Mouse (Mus musculus): Measurements from ENCODE around the gene Gm10300. TPM values are rescaled to one million over a fixed set of nuclear protein-coding genes. Genes with fewer than 3 reads are reported as not detected.

Gene Gm10300
- total RNA-seq, 2 experiments from 2014 or later: 0.10 TPM; not detected in 1

GRCm38 (mm10) chr4:132051321-132052275 is 22.9 kb upstream of the Gm10300 start:
- no peak for DNase-seq (ENCODE audit: low spot score in 2 of 2)

GRCm38 (mm10) chr4:132057311-132057710 is 17.2 kb upstream of the Gm10300 start:
- no peak for DNase-seq (ENCODE audit: low spot score in 2 of 2)

DNA sequence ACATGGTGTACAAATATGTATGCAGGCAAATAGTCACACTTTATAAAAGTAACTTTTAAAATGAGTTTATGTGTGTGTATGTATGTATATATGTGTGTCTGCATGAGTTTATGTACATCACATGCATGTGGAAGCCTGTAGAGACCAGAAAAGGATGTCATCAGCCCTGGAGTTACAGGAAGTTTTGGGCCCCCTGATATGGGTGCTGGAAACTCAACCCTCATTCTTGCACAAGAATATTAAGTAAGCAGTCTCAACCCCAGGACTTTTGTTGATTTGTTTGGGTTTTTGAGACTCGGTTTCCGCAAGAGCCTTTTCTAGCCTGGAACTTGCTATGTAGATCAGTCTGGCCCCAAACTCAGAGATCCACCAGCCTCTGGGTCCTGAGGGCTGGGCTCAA is 15.0 kb upstream of the Gm10300 start:
- DNase-seq (ENCODE audit: low spot score in 2 of 2): no peak

- DNase-seq (ENCODE audit: low spot score in 2 of 2): no peak
These were observed 14.3 kb upstream of the Gm10300 start for GRCm38 (mm10) chr4:132060040-132060832.

DNA sequence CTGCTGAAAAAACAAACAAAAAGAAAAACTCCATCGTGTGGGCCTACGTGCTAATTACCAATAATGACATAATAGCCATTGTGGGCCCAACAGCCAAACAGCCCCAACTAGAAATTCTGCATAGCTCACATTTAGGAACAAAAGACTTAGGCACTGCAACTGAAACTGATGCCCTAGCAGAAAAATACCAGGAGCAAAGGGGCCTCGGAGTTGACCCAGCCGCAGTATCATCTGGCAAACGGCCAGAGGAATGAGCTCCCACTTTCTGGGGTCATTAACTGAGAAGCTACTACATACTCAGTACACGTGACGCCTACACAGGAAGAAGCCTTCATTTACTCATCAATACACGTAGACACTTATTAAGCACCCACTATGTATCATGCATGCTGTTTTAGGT is 12.2 kb upstream of the Gm10300 start:
- no peak for DNase-seq (ENCODE audit: low spot score in 2 of 2)

DNA sequence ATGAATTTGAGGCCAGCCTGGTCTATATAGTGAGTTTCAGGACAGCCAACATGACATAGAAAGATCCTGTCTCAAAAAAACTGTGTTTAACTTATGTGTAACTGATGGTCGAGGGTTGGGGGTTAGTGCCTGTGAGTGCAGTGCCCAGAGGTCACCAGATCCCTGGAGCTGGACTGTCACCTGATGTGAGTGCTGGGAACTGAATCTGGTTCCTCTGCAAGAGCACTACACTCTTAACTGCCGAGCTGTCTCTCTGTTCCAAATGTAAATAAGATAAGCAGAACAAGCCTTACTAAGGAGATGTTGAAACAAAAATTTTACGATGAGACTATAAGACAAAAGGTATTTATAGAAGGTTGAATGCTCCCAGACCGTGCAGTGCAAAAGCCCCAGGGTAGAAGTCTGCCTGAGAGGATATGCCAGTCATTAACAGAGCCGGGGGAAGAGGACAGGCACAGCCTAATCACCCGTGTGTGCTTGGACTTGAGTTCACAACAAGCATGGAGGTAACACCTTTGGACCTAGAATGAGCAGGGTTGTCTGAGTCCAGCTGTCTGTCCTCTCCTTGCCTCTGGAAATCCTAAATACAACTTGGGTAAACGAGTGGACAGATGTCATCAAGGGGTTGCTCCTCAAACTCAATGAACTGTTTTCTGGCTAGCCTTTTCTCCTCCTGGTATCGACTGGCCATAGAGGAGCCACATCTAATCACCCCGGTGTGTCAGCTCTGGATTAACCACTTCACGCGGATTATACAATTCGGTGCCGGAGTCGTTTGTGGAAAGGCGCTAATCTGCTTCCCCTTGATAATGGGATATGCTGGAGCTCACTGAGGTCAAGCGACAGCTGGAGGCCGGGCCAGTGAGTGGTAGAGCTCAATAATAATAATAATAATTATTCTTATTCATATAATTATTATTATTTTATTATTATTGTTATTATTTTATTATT is 11.3 kb upstream of the Gm10300 start:
- no peak for DNase-seq (ENCODE audit: low spot score in 2 of 2)

- no peak for DNase-seq (ENCODE audit: low spot score in 2 of 2)
These were observed 9.9 kb upstream of the Gm10300 start for GRCm38 (mm10) chr4:132064550-132064949.

- no peak for DNase-seq (ENCODE audit: low spot score in 2 of 2)
These were observed 8.9 kb upstream of the Gm10300 start for GRCm38 (mm10) chr4:132065578-132065977.

- no peak for DNase-seq (ENCODE audit: low spot score in 2 of 2)
These were observed 8.3 kb upstream of the Gm10300 start for GRCm38 (mm10) chr4:132066101-132066773.

GRCm38 (mm10) chr4:132067112-132067937 is 7.2 kb upstream of the Gm10300 start:
- no peak for DNase-seq (ENCODE audit: low spot score in 2 of 2)

DNA sequence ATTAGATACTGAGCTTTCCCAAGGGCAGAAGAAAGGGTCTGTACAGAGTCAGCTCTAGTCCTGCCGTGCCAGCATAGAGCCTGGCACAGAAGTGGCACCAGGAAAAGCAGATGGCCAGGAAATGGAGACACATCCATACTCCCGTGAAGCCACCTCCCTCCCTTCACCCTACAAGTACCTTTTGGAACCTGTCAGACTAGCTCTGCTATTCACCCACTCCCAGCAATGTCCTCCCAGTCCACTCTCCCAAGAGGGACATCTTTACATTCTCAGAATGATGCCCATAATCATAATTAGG is 6.6 kb upstream of the Gm10300 start:
- no peak for DNase-seq (ENCODE audit: low spot score in 2 of 2)

GRCm38 (mm10) chr4:132071674-132072073 is 2.8 kb upstream of the Gm10300 start:
- DNase-seq (ENCODE audit: low spot score in 2 of 2): no peak

DNA sequence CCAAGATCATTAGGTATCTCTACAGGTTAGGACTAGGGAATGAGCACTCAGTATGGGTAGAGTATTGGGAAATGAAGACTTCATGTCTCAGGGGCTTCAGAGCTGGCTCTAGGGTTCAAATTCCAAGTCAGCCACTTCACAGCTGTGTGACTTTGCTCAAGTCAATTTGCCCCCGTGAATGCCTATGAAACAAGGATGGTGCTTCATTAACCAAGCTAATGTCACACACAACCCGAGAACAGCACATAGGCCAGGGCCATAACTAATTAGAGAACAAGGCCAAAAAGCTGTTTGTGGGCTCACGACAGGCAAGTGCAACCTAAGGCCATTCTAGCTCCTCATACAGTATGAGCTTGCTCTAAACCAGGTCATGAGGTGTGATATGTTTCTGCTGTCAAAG is 2.3 kb upstream of the Gm10300 start:
- no peak for DNase-seq (ENCODE audit: low spot score in 2 of 2)

DNA sequence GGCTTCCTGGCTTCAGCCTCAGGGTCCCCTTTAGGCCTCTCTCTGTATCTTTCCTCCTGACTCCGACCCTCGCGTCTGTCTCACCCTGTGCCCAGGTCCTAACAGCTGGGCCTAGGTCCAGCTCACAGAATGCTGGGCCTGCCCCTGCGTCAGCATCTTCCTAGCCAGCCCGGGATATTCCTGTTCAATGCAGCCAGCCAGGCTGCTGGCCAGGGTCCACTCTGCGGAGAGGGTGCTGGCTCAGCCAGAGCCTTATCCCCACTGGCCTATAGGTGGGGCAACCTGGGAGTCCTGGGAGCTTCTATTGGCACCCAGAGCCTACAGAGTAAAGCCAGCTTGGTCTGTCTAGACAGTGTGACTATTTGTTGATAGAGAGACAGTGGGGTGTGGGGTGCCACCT is 1.6 kb upstream of the Gm10300 start:
- no peak for DNase-seq (ENCODE audit: low spot score in 2 of 2)

DNA sequence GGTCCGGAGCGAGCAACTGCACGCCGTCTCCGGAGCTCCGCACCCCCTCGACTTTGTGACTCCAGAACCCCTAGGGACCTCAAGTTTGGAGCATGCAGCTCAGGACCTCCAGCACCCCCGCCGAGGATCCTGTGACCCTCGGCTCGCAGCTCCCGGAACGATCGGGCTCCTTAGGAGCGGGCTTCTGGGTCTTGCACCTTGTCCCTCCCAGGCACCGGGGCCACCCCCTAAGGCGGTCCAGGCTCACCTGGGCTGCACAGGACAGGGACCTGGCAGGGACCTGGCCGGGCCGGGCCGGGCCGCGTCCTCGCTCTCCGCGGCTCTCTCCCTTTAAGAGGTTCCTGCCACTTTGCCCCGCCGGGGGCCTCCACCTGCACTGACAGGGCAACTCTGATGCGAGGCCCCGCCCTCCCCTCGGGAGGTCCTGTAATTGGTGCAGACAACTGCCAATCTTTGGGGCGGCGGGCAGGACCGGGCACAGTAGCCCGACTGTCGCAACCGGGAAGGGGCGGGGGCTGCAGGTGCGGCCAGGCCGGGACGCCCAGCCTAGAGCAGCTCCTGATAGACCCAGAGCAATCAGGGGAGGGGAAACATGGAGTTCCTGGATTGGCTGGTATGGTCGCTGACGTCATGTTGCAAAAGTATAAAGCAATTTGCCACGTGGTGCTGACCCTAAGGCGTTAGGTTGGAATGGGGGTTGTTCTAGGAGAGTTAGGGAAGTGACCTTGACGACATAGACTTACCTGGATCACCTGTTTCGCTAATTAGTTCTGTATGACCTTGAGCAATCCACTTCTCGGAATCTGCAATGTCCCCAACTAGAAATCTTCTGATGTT is 654 bp downstream of the Gm10300 start, which contains the start of gene Epb41:
Gene Epb41 (minus strand): TSS at position 389 of the 837 bp plus-strand sequence.
- DNase-seq (ENCODE audit: low spot score in 2 of 2): peak; percentile 80 to 88

DNA sequence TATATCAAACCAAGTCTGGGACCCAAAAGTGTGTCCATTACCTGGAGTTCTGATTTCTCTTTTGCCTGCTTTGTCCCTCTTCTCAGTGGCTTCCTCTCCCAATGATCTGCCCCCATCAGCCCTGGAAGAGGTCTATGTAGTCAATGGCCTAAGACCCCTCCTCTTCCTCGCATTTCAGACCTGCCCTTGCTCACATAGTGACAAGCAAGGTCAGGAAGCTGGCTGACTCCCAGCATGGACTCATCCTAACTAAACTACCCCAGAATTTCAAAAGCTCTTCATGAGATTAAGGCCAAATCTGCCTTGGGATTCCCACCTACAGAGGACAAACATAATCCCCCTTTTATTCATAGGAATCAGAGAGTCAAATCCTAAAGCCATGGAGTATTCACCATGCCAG is 1.3 kb downstream of the Gm10300 start:
- DNase-seq (ENCODE audit: low spot score in 2 of 2): no peak

DNA sequence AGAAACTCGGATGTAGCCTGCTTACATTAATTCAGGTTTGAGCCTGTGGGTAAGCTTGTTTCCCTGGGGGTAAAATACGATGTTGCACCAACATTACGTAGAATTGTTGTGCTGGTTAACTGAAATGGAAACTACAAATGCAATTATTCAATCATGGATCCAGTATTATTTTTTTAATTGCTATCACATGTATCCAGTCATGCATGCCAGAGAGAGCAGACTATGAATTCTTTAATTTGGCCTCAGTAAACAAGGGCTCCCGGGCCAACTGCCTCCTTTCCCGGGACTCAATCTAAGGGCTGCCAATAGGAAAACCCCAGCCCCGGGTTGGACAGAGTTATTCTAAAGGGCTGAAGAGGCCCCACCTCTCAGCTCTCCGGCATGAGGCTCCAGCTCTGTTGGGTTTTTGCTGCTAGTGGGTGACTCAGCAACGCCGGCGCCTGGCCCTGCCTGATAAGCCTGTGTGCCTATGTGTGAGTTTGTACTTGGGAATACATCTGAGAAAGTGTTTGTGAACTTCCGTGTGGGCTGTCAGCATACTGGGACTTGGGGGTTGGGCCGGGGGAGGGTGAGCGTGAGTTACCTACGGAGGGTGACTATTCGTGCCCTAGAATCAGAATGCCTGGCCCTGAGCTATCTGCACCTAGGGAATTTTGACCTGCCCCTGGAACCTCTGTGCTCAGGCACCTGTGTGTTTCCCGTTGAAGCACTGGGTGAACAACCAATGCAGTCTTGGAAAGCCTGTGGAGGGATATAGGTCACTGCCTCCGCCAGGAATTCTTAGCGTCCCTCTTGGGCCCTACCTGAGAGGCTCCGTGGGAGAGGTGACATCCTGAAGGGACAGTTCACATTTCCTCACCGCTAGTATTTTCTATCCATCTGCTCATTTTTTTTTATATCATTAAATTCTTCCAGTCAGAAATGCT is 2.2 kb downstream of the Gm10300 start:
- peak in 1 of 2 experiments; percentile 43 for DNase-seq (ENCODE audit: low spot score in 2 of 2)

DNA sequence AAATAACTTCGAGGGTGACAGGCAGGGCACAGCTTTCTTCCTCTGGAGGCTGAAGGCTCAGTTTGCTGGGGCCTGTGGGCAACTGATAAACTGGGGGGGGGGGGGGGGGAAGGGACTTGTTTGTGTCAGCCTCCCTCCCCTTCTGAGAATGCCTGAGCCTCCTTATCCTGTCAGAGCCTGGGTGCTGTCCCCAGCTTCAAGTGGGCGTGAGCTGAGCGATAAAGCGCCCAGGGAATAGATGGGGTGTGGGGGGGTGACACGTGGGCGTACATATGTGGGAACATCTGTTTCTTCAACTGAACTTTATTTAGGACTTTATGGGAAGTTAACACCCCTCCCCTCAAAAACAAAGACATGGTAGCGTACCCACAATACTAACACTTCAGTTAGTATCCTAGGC is 2.9 kb downstream of the Gm10300 start:
- DNase-seq (ENCODE audit: low spot score in 2 of 2): no peak

Measured in gastrocnemius, postnatal 4 days (tissue).